Mouse (Mus musculus): ENCODE data around the gene Sgms1. TPM values are rescaled to one million over a fixed set of nuclear protein-coding genes. Genes with fewer than 3 reads are reported as not detected.
A peak's percentile ranks its signal among the peaks of the same experiment; 100 is the strongest.

The Sgms1 gene
- total RNA-seq, 2 experiments from 2014 or later: 62.4 to 73.1 TPM

- DNase-seq (ENCODE audit: low spot score in 2 of 2): no peak
Observed at GRCm38 (mm10) chr19:32301568-32301967, 87.9 kb downstream of the Sgms1 start.

GRCm38 (mm10) chr19:32298221-32298620 is 91.3 kb downstream of the Sgms1 start:
- no peak for DNase-seq (ENCODE audit: low spot score in 2 of 2)

GRCm38 (mm10) chr19:32296863-32297262 is 92.7 kb downstream of the Sgms1 start:
- no peak for DNase-seq (ENCODE audit: low spot score in 2 of 2)

- no peak for DNase-seq (ENCODE audit: low spot score in 2 of 2)
Observed at GRCm38 (mm10) chr19:32295581-32295980, 93.9 kb downstream of the Sgms1 start.

- no peak for DNase-seq (ENCODE audit: low spot score in 2 of 2)
Observed at GRCm38 (mm10) chr19:32292782-32293776, 96.4 kb downstream of the Sgms1 start.

- peak in 1 of 2 experiments; percentile 45 for DNase-seq (ENCODE audit: low spot score in 2 of 2)
Observed at GRCm38 (mm10) chr19:32292067-32292739, 97.3 kb downstream of the Sgms1 start.

GRCm38 (mm10) chr19:32291130-32291529 is 98.4 kb downstream of the Sgms1 start:
- no peak for DNase-seq (ENCODE audit: low spot score in 2 of 2)

- no peak for DNase-seq (ENCODE audit: low spot score in 2 of 2)
Observed at GRCm38 (mm10) chr19:32288895-32289294, 100.6 kb downstream of the Sgms1 start.

GRCm38 (mm10) chr19:32287839-32288238 is 101.7 kb downstream of the Sgms1 start:
- DNase-seq (ENCODE audit: low spot score in 2 of 2): no peak

- DNase-seq (ENCODE audit: low spot score in 2 of 2): no peak
Observed at GRCm38 (mm10) chr19:32285455-32285831, 104.1 kb downstream of the Sgms1 start.

GRCm38 (mm10) chr19:32284681-32285454 is 104.6 kb downstream of the Sgms1 start:
- DNase-seq (ENCODE audit: low spot score in 2 of 2): no peak

- DNase-seq (ENCODE audit: low spot score in 2 of 2): no peak
Observed at GRCm38 (mm10) chr19:32281917-32282316, 107.6 kb downstream of the Sgms1 start.

GRCm38 (mm10) chr19:32280380-32280779 is 109.1 kb downstream of the Sgms1 start:
- DNase-seq (ENCODE audit: low spot score in 2 of 2): no peak

GRCm38 (mm10) chr19:32279400-32279799 is 110.1 kb downstream of the Sgms1 start:
- DNase-seq (ENCODE audit: low spot score in 2 of 2): no peak

GRCm38 (mm10) chr19:32277869-32278268 is 111.6 kb downstream of the Sgms1 start:
- DNase-seq (ENCODE audit: low spot score in 2 of 2): no peak

GRCm38 (mm10) chr19:32277287-32277686 is 112.2 kb downstream of the Sgms1 start:
- DNase-seq (ENCODE audit: low spot score in 2 of 2): no peak

- no peak for DNase-seq (ENCODE audit: low spot score in 2 of 2)
Observed at GRCm38 (mm10) chr19:32276817-32277216, 112.7 kb downstream of the Sgms1 start.

GRCm38 (mm10) chr19:32276263-32276662 is 113.3 kb downstream of the Sgms1 start:
- DNase-seq (ENCODE audit: low spot score in 2 of 2): no peak

GRCm38 (mm10) chr19:32275068-32275925 is 114.2 kb downstream of the Sgms1 start:
- no peak for DNase-seq (ENCODE audit: low spot score in 2 of 2)

- DNase-seq (ENCODE audit: low spot score in 2 of 2): no peak
Observed at GRCm38 (mm10) chr19:32274145-32274544, 115.4 kb downstream of the Sgms1 start.

Measured in gastrocnemius, postnatal 4 days (tissue).